Mouse (Mus musculus) embryo, embryonic 11.5 days (tissue): ENCODE measurements around the gene Nhsl2.

Source experiments
- DNase-seq: peaks from one replicate; pipeline ENCODE4 v3.0.0-alpha.2; 2012; ENCODE audit warnings: low read depth, low spot score

The Nhsl2 gene

GRCm38 (mm10) chrX:101981450-101981849, 132.3 kb downstream of the Nhsl2 start:
- no peak for DNase-seq

GRCm38 (mm10) chrX:101983638-101984037, 134.5 kb downstream of the Nhsl2 start:
- no peak for DNase-seq

DNA sequence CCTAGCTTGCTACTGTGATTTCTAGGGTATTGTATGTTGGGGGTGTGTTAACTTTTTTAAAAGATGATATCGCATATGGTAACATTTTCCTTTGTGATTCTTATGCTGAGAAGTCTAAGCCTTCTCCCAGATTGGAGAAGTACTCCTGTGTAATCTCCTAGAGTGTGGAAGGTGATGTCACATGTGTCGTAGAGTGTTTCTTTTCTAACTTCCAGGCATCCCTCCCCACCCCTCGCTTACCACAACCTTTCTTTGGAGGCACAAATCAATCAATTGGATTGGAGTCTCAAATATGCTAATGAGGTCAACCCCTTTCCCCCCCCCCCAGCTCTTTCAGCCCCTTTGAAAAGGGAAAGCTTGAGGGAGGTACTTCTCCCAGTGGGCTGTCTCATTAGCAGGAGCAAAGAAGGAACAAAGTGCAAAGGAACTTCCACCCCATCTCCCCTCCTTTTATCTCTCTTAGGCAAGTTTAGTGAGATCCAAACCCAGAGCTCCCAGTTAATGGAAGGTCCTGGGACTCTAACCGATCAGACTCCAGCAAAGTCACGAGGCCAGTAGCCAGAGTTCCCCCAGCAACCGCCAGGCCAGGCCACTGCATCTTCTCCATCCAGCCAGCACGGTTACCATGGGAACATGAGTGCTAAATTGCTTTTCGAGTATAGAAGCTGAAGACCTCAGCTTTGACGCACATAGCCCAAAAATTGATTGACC, 137.6 kb downstream of the Nhsl2 start:
- no peak for DNase-seq

GRCm38 (mm10) chrX:101993841-101994571, 144.8 kb downstream of the Nhsl2 start:
- no peak for DNase-seq

- DNase-seq, result no peak
These were observed 147.5 kb downstream of the Nhsl2 start for GRCm38 (mm10) chrX:101996726-101997125.

GRCm38 (mm10) chrX:102003632-102004315, 154.6 kb downstream of the Nhsl2 start:
- DNase-seq, result no peak

DNA sequence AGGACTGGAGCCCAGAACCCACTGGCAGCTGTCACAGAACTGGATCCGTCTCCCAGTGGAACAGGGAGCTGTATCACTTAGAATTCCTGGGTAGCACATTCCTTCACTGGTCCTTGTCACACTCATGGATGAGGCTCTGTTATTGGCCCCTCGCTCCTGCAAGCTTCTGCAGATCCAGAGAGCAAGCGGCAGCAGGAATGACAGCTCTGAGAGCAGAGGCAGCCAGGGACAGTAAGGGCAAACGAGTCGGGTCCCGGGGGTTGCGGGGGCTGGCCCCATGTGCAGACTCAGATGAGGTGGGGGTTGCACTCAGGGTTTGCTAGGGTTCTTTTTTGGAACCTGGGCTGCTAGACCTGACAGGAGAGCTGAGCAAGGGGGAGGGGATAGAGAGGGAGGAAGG, 155.2 kb downstream of the Nhsl2 start:
- DNase-seq, result no peak

GRCm38 (mm10) chrX:102005141-102005641, 156.0 kb downstream of the Nhsl2 start:
- no peak for DNase-seq

GRCm38 (mm10) chrX:102007935-102008334, 158.8 kb downstream of the Nhsl2 start:
- DNase-seq, result no peak

DNA sequence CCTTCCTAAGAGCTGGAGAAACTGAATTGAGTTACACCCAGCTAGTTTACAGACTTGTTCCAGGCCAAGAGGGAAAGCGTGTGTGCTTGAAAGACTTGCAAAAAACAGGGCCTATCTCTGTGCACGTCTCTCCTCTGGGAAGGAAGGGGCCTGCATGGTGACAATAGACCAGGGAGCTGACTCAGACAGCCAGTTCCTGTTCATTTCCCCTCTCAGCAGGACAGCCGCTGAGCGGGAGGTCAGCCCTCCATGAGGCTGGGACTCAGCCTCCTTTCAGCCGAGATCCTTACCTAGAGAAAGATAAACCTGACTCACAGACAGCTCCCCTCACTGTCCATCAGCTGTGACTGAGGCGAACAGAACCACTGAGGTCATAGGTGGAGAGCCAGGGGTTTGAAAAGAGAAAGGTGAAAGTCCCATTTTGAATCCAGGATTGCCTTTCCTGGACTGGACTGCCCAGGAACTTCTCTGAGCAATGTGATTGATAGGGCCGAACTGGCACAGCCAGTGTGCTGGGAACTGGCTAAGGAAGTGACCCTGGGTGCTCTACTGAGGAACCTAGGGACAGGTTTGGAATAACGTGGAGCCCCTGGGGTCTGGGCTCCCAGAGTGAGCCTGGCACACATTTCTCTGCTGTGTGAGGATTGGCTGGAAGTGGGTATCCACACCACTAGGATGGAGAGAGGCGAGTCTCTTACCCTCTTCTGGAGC, 168.2 kb downstream of the Nhsl2 start:
- DNase-seq, result no peak

DNA sequence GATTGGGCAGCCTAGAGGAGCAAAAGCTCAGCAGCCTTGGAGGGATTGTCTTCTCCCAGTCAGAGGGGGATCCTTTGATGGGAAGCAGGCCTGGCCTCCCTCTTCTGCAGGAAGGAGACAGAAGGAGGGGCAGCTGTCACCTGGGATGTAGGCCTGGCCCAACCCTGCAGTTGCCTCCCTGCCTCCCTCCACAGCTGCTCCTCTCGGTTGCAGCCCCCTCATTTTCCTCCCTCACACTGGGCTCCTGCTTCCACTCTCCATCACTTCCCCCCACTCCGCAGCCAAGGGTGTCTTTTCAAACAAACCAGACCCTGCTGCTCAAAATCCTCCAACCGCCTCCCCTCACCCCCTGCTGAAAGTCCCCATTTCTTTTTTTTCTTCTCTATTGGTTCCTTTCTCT, 169.7 kb downstream of the Nhsl2 start:
- DNase-seq, result no peak

DNA sequence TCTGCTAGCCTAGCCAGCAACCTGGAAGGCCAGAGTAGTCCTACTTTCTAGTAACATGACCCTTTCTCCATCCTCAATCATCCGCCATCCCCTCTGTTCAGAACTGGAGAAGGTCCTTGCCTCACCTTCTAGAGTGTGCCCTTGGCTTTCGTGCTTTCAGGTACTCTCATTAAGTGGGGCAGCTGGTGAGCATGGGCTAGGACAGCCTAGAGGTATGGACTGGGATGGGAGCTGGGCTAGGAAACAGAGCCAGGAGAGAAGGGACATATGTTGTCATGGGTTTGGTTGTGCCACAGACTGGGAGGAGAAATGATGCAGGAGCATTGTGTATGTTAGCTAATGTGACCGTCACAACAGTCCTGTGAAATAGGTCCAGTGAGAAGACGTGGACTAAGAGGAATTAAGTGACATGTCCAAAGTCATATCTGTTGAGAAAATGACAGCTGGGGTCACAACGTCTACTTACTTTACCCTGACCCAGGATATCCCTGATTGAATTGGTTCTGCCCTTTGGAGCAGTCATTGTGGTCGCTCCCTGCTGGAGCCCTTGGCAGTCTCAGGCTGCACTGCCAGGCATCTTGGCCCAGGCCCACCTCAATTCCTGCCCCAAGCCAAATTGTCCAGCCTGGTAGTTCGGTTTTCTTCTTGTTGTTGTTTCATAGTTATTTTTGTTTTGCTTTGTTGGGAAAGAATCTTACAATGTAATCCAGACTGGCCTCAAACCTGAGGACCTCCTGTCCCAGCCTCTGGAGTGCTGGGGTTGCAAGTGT, 170.5 kb downstream of the Nhsl2 start:
- DNase-seq, result no peak

DNA sequence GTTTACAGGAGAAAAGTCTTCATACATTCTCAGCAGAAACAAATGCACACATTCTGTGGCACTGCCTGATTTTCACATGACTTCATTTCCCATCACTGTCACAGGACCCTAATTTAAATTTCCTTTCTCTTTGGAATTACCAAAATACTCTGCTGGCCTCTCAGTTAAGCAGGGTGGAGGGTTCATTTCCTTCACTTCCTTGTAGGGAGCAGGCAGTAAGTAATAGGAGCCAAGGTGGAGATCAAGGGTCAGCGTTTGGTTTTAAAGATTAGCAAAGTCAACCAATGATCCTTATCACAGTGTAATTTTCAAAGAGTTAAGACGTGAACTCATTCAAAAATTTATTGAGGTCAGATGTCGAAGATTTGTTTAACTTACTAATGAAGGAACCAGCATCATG, 175.8 kb downstream of the Nhsl2 start:
- no peak for DNase-seq

DNA sequence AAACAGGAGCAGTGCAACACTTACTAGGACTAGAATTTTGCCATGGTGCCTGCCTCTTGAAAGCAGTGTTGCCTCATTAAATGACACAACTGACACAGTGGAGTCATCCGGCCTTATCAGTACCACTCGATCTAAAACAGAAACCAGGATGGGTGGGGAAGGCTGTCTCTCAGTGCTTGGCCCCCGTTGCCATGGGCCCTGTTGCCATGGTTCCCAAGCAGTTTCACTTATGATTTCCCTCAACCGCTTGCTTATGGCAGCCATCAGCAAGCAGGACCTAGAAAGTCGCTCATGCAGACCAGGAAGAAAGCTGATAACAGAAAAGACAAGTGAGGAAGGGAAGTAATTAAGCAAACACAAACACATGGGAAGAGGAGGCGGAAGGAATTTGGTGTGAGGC, 182.7 kb downstream of the Nhsl2 start:
- no peak for DNase-seq

GRCm38 (mm10) chrX:102032431-102032830, 183.2 kb downstream of the Nhsl2 start:
- DNase-seq, result no peak

- no peak for DNase-seq
These were observed 184.4 kb downstream of the Nhsl2 start for GRCm38 (mm10) chrX:102033566-102033965.

DNA sequence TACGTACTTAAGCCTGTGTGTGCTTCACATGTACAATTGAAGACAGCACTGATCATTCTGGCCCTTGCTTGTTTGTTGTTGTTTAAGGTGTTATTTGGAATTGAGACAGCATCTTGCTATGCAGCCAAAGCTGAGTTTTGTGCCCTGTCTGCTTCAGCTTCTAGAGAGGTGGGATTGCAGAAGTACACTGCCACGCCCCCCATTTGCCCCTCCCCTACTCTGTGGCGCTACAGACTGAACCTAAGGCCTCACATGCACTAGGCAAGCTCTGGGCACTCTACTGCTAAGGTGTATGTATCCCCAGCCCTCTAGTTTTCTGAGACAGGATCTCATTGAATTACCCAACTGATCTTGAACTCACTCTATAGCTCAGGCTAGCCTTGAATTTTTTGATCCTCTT, 186.5 kb downstream of the Nhsl2 start:
- DNase-seq, result no peak

DNA sequence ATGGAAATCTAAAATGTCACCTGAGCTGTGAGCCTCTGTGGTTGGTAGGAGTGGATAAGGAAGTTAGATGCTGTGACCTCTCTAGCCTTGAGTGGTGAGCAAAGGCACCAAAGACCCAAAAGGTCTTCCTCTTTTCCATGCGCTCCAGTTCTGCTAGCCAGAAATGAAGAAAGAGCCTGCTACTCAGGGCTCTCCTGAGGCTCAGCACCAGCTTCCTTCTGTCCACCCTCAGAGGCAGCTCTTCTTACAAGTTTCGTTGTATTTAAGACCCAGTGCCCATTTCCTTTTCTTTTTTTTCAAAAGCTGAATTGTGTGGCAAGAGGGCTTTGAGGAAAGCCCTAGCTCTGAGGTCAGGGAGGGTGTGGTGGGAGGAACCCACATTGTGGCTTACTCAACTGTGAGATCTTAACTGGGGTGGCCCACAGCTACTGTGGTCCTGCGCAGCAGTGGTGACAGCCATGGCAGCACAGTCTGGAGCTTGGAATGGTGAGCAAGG, 187.7 kb downstream of the Nhsl2 start:
- no peak for DNase-seq

DNA sequence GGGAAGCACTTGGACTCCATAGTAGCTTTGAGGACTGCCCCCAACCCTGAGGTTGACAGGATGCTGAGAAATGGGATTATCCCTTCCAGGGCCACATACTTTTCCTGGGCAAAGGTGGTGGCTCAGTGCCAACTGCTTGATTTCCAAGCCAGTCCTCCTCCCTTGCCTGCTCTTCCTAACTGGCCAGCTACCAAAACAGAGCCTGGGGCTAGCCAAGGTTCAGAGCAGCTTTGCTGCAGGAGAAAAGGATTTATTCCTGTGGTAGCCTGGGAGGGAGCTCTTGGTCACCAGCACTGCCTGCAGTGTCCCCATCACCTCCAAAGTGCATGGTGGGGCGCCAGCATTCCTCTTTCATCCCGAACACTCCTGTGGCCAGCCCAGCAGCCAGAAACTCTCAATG, 188.3 kb downstream of the Nhsl2 start:
- no peak for DNase-seq

DNA sequence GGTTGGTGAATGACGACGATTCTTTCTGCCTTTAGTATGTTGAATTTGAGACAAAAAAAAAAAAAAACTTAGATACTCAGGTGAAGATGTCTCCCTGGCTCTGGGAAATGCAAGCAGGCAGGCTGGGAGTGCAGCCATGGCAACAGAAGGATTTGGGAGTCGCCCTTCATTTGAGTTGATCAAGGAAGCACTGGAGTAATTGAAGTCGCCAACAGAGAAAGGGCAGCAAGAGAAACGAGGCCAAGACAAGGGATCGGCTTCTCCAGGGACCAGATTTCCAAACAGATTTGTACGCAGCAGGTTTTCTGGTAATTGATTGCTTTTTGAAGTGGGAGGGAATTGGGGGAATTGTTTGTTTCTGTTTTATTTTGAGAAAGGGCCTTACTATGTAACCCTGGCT, 192.4 kb downstream of the Nhsl2 start:
- DNase-seq, result no peak

- no peak for DNase-seq
These were observed 193.2 kb downstream of the Nhsl2 start for GRCm38 (mm10) chrX:102042386-102042785.
